Mouse (Mus musculus) heart, embryonic 14.5 days (tissue): Measurements from ENCODE around the gene Gsap. TPM values are rescaled to one million over a fixed set of nuclear protein-coding genes. Genes with fewer than 3 reads are reported as not detected.

Experiments
- ATAC-seq: fragments of 200-750 bp; cut with Nextera tagmentation; 2 replicates; pipeline ENCODE4 v1.8.0; 2017; ENCODE audit warnings: low read depth, moderate TSS enrichment; ENCODE audit not compliant: insufficient number of reproducible peaks, insufficient read depth, low FRiP score
- H3K27ac ChIP-seq, 2 experiments: fragments of 200-500 bp in 1 of 2; fragments of 300-500 bp in 1 of 2; sonication (generic) in 1 of 2; replicated peaks in 1 of 2; 2 replicates each; pipeline ENCODE4 v1.5.1; 2012 to 2014; ENCODE audit warnings: low read depth in 2 of 2, low read length in 2 of 2, control low read depth in 1 of 2, mild to moderate bottlenecking in 1 of 2, mixed read lengths in 1 of 2; ENCODE audit not compliant: control insufficient read depth in 1 of 2, insufficient read depth in 1 of 2
- H3K27me3 ChIP-seq: fragments of 300-500 bp; sonication (generic); 2 replicates; pipeline ENCODE4 v1.6.1; 2014; ENCODE audit warnings: mild to moderate bottlenecking, low read length, control low read depth; ENCODE audit not compliant: control insufficient read depth, insufficient read depth
- H3K36me3 ChIP-seq: fragments of 300-500 bp; sonication (generic); 2 replicates; pipeline ENCODE4 v1.6.1; 2014; ENCODE audit warnings: mild to moderate bottlenecking, control low read depth, low read length, mixed read lengths; ENCODE audit not compliant: control insufficient read depth, insufficient read depth
- H3K4me1 ChIP-seq, 2 experiments: fragments of 200-500 bp in 1 of 2; fragments of 300-500 bp in 1 of 2; sonication (generic) in 1 of 2; 2 replicates each; pipeline ENCODE4 v1.6.1; 2012 to 2014; ENCODE audit warnings: low read length in 2 of 2, control low read depth in 1 of 2, mixed read lengths in 1 of 2; ENCODE audit not compliant: control insufficient read depth in 2 of 2, insufficient read depth in 2 of 2
- H3K4me2 ChIP-seq: fragments of 300-500 bp; sonication (generic); 2 replicates; pipeline ENCODE4 v1.6.1; 2014; ENCODE audit warnings: mild to moderate bottlenecking, low read length
- H3K4me3 ChIP-seq, 2 experiments: fragments of 200-500 bp in 1 of 2; fragments of 300-500 bp in 1 of 2; sonication (generic) in 1 of 2; 2 replicates each; pipeline ENCODE4 v1.5.1; 2012 to 2014; ENCODE audit warnings: low read length in 2 of 2, mild to moderate bottlenecking in 2 of 2, control low read depth in 1 of 2, low read depth in 1 of 2, moderate library complexity in 1 of 2; ENCODE audit not compliant: control insufficient read depth in 1 of 2, insufficient read depth in 1 of 2
- H3K9ac ChIP-seq: fragments of 300-500 bp; sonication (generic); 2 replicates; pipeline ENCODE4 v1.6.1; 2014; ENCODE audit warnings: mild to moderate bottlenecking, low read length
- H3K9me3 ChIP-seq: fragments of 300-500 bp; sonication (generic); 2 replicates; pipeline ENCODE4 v1.6.1; 2016; ENCODE audit warnings: low read length, control low read depth; ENCODE audit not compliant: control insufficient read depth
- WGBS: fragments of 180-500 bp; shearing (Covaris S2); extraction: QIAGEN DNeasy Blood & Tissue Kit; methylation state at CpG from one replicate; pipeline ENCODE4 v1.1.7; 2014; 5-methylcytosine and 5-hydroxymethylcytosine counted together
- polyA plus RNA-seq: library from polyadenylated mRNA; unstranded; fragments of >200 nt; fragmentation: Nextera tagmentation; extraction: Ambion mirVana; gene quantifications from 2 replicates; pipeline ENCODE4 v1.2.1, GENCODE M21; 2014

The Gsap gene
- polyA plus RNA-seq, 1 experiment from 2014 or later: 2.3 TPM

DNA sequence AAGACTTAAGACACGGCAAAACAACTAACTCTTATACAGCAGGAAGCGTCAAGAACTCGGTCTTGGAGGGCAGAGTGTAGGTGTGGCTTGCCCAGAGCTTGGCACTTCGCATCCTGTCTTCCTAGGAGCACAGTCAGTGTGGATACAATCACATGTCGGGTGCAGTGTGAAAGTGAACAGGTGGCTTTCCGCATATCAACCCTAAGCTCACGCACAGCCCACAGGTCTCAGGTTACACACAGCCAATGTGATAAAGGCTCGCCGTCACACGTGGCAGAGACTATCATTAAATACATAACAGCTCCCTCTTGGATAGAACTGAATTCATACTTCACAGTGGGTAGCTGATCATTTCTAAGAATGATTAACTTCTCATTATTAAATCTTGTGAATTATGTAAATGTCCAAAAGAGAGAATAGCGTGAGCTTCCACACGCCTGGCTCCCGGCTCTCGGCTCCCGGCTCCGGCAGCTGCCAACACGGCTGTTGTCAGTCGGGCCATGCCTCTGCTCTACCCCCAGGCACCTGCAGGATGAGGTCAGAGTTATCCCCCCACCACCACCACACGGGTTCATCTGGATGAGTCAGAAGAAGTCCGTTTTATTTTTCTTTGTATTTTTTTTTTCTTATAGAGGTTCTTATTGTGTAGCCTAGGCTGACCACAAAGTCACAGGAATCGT, 113.2 kb downstream of the Gsap start:
- no peak overlapping the region for H3K27ac ChIP-seq
- no peaks in the 10 kb centered on the region for H3K9me3 ChIP-seq
- H3K27me3 ChIP-seq: no peaks in the 10 kb centered on the region
- no peak for ATAC-seq
- H3K9ac ChIP-seq: no peak overlapping the region
- 0 out of 2 replicates have a peak overlapping the region, but pooled peaks have one; percentile 16 for H3K4me2 ChIP-seq
- no peak overlapping the region for H3K4me3 ChIP-seq
- H3K4me1 ChIP-seq: peaks cover 0 to 3% of the 10 kb centered on the region in 2 experiments; a peak in 2 of 4 replicates
- no peaks in the 10 kb centered on the region for H3K36me3 ChIP-seq
- 64% methylated on average over 21 of the region's 21 CpGs for WGBS

DNA sequence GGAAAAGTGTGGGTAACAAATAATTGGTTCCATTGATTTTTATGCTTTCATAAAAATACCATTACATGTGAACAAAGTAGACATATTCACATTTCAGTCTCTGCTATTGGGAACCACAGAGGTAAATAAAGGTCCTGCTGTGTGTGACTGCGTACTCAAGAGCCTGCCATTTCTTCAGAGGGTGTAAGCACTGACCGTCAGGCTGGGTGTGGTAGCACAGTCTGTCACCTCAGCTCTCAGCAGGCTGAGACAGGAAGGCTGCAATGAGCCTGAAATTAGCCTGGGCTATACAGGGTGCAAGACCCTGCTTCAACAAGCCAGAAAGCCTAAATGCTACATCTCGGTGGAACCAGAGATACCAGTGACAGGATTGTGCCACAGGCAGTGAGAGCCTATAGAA, 114.0 kb downstream of the Gsap start:
- H3K36me3 ChIP-seq: no peaks in the 10 kb centered on the region
- no peak overlapping the region for H3K27ac ChIP-seq
- 89% methylated on average over 3 of the region's 3 CpGs for WGBS
- H3K9ac ChIP-seq: no peak overlapping the region
- H3K27me3 ChIP-seq: no peaks in the 10 kb centered on the region
- ATAC-seq: no peak
- H3K9me3 ChIP-seq: no peaks in the 10 kb centered on the region
- no peak overlapping the region for H3K4me2 ChIP-seq
- peaks cover 0 to 3% of the 10 kb centered on the region in 2 experiments; a peak in 2 of 4 replicates for H3K4me1 ChIP-seq
- no peak overlapping the region for H3K4me3 ChIP-seq

DNA sequence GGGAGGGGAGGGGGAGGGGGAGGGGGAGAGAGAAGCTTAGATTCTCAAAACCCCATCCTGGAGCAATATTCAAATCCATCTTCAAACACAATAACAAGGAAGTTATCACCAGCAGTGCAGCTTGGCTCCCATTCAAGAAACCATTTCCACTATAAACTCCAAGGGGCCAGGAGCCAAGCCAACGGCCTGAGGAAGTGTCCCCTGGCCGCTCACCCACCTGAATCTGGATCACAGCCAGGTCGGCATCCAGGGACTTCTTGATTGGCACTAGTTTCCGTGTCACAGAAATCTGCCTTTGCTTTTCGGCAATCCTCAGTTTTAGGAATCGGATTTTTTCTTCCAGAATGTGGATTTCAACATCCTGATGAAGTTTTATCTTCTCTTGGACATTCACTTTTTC, 115.0 kb downstream of the Gsap start:
- Histone ChIP-seq H3K9ac (no peak overlapping the region), H3K4me1 (peaks cover 0 to 3% of the 10 kb centered on the region in 2 experiments; a peak in 2 of 4 replicates), H3K27ac (no peak overlapping the region), H3K4me2 (no peak overlapping the region), H3K9me3 (no peaks in the 10 kb centered on the region), H3K27me3 (no peaks in the 10 kb centered on the region), H3K36me3 (no peaks in the 10 kb centered on the region), H3K4me3 (no peak overlapping the region)
- 58% methylated on average over 6 of the region's 6 CpGs for WGBS
- ATAC-seq: no peak

DNA sequence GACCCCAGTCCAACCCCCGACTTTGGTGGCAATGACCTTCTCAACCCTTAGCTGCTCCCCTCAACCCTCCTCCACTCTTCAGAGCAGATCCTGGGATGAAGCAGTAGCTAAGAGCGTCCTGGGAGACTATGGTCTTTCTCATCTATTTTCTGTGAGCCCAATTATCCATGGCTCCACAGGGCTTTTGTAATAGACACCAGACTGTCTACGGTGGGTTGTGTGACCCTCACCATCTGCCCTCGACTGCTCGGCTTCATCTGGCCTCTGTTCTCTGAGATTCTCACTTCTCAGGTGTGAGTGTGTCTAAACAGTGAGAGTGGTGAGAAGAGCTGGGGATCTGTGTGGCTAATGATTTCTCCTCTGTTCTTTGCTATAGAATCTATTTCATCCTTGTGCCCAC, 121.1 kb downstream of the Gsap start:
- Histone ChIP-seq H3K4me3 (no peak overlapping the region), H3K9me3 (no peaks in the 10 kb centered on the region), H3K4me2 (no peak overlapping the region), H3K4me1 (no peaks in the 10 kb centered on the region), H3K27ac (no peak overlapping the region), H3K27me3 (no peaks in the 10 kb centered on the region), H3K36me3 (no peaks in the 10 kb centered on the region), H3K9ac (no peak overlapping the region)
- no peak; the same call in 1 of the 2 replicates for ATAC-seq
- WGBS: 78% methylated on average over 5 of the region's 5 CpGs

DNA sequence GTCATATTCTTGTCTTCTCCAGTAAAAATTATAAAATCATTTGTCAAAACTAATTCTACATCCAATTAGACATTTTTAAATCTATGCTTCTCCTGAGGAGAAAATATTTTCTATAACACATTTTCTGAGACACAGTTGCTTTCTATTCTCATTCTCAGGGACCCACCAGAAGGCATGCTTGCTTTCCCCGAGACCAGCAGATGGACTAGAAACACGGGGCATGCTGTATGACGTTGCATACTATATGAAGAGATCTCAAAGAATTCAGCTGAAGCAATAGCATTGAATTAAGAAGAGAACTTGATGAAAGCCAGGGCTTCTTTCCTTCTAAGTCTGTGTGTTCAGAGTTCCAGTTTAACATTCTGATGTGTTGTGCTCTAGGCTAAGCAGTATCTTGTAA, 128.6 kb downstream of the Gsap start:
- no peaks in the 10 kb centered on the region for H3K9me3 ChIP-seq
- no peaks in the 10 kb centered on the region for H3K36me3 ChIP-seq
- no peak overlapping the region for H3K4me3 ChIP-seq
- WGBS: 84% methylated on average over 3 of the region's 3 CpGs
- H3K9ac ChIP-seq: no peak overlapping the region
- no peaks in the 10 kb centered on the region for H3K27me3 ChIP-seq
- no peak overlapping the region for H3K4me2 ChIP-seq
- no peak for ATAC-seq
- peaks cover 0 to 2% of the 10 kb centered on the region in 2 experiments; a peak in 2 of 4 replicates for H3K4me1 ChIP-seq
- H3K27ac ChIP-seq: no peak overlapping the region

DNA sequence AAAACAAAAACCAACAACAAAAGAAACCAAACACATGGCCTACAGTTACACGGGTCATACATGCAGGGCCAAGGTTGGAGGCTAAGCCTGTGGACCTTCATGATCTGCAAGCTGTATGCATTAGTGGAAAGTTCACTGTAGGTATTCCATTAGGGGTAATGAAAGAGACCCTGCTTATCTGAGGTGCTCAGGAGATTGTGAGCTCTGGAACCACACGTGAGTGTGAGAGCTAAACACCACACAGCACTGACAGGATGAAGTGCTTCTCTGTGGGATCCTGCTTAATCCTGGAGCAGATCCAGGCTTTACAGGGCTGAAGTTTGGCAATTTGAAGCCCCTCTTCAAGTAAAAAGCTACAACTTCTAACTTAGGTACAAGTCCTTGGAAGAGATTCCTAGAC, 134.1 kb downstream of the Gsap start:
- no peak overlapping the region for H3K4me3 ChIP-seq
- H3K4me1 ChIP-seq: peaks cover 10 to 23% of the 10 kb centered on the region in 2 experiments
- WGBS: 29% methylated on average over 2 of the region's 2 CpGs
- no peak overlapping the region for H3K4me2 ChIP-seq
- H3K27ac ChIP-seq: peak overlapping the region in 1 of 2 experiments; percentile 7; a peak in 2 of 4 replicates
- no peaks in the 10 kb centered on the region for H3K27me3 ChIP-seq
- no peaks in the 10 kb centered on the region for H3K9me3 ChIP-seq
- no peaks in the 10 kb centered on the region for H3K36me3 ChIP-seq
- peak; percentile 54; the same call in 1 of the 2 replicates for ATAC-seq
- no peak overlapping the region for H3K9ac ChIP-seq

DNA sequence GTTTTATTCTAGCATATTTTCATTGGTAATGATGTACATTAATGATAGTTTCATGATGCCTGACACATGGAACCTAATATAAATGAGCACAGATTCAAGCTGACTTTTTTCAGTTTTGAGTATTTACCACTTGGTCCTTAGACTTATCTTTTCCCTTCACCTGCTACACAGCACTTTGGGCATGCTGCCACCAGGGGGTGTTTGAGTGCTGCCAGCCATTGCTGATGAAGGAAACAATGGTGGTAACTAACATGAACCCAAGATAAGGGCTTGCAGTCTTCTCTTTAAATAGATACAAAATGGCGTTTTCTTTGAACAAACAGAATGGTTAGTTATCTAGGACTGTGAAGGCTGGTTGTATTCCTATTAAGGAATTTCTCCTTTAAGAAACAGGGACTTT, 140.4 kb downstream of the Gsap start:
- ATAC-seq: no peak
- Histone ChIP-seq H3K36me3 (no peaks in the 10 kb centered on the region), H3K9me3 (no peaks in the 10 kb centered on the region), H3K4me3 (no peak overlapping the region), H3K27me3 (no peaks in the 10 kb centered on the region), H3K4me1 (peaks cover 22 to 43% of the 10 kb centered on the region in 2 experiments), H3K4me2 (no peak overlapping the region), H3K9ac (no peak overlapping the region), H3K27ac (no peak overlapping the region)
- 6% methylated on average over 1 of the region's 1 CpGs for WGBS

DNA sequence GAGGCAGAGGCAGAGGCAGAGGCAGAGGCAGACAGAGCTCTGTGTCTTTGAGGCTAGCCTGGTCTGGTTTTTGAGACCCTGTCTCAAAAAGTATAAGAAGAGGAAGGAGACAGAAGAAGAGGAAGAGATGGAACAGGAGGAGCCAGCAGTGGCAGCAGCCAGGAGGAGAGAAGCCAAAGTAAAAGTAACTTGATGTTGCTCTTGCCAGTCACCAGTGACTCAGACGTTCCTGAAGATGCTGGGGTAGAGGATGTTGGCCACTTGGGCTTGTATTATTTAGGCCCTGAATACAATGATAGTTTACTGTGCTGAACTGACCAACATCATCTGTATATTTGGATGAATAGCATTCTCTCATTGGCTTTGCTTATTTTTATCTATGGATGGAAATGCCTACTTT, 142.5 kb downstream of the Gsap start:
- no peak for ATAC-seq
- H3K9me3 ChIP-seq: no peaks in the 10 kb centered on the region
- peaks cover 25 to 46% of the 10 kb centered on the region in 2 experiments for H3K4me1 ChIP-seq
- peak overlapping the region; percentile 74 for H3K9ac ChIP-seq
- no peak overlapping the region for H3K4me3 ChIP-seq
- no peaks in the 10 kb centered on the region for H3K27me3 ChIP-seq
- H3K36me3 ChIP-seq: no peaks in the 10 kb centered on the region
- no peak overlapping the region for H3K4me2 ChIP-seq
- H3K27ac ChIP-seq: peak overlapping the region; percentile 62 to 100
- WGBS: 46% methylated on average over 1 of the region's 1 CpGs
